Mouse (Mus musculus): ENCODE measurements around the gene Zfp791. TPM values are rescaled to one million over a fixed set of nuclear protein-coding genes. Genes with fewer than 3 reads are reported as not detected.

Zfp791 gene
- polyA plus RNA-seq, 1 experiment from 2014 or later = 1.9 TPM

GRCm38 (mm10) chr8:85065213-85065612, 57.7 kb downstream of the Zfp791 start:
- WGBS = 47% methylated on average over 2 of the region's 2 CpGs
- no peak for DNase-seq (ENCODE audit: low spot score)
- no peak overlapping the region for H3K27ac ChIP-seq (replicated peaks)

GRCm38 (mm10) chr8:85062603-85063002, 60.3 kb downstream of the Zfp791 start:
- peaks cover 17% of the 10 kb centered on the region for H3K4me1 ChIP-seq
- H3K36me3 ChIP-seq (replicated peaks) = peaks cover 47% of the 10 kb centered on the region
- no peaks in the 10 kb centered on the region for H3K9me3 ChIP-seq
- no peak for DNase-seq (ENCODE audit: low spot score)
- no peaks in the 10 kb centered on the region for H3K27me3 ChIP-seq (replicated peaks; ENCODE audit: low read depth, poor library complexity, severe bottlenecking)
- 92% methylated on average over 4 of the region's 4 CpGs for WGBS
- no peak overlapping the region for H3K4me3 ChIP-seq
- H3K27ac ChIP-seq (replicated peaks) = no peak overlapping the region

More at GRCm38 (mm10) chr8:85065213-85065612, 57.7 kb downstream of the Zfp791 start:
- peaks cover 46% of the 10 kb centered on the region for H3K36me3 ChIP-seq (replicated peaks)
- no peak overlapping the region for H3K4me3 ChIP-seq
- no peaks in the 10 kb centered on the region for H3K27me3 ChIP-seq (replicated peaks; ENCODE audit: low read depth, poor library complexity, severe bottlenecking)
- peaks cover 17% of the 10 kb centered on the region for H3K4me1 ChIP-seq
- H3K9me3 ChIP-seq = no peaks in the 10 kb centered on the region

GRCm38 (mm10) chr8:85059879-85060616, 62.8 kb downstream of the Zfp791 start, which contains the start of gene Fbxw9:
TSS of gene Fbxw9 (plus strand) at chr8:85060055.
- 1% methylated on average over 53 of the region's 53 CpGs for WGBS

More at GRCm38 (mm10) chr8:85059879-85060616, 62.8 kb downstream of the Zfp791 start, which contains the start of gene Fbxw9:
- no peaks in the 10 kb centered on the region for H3K27me3 ChIP-seq (replicated peaks; ENCODE audit: low read depth, poor library complexity, severe bottlenecking)
- peak within 1 kb of the TSS; percentile 63 for H3K27ac ChIP-seq (replicated peaks)
- peak within 1 kb of the TSS; percentile 89 for H3K4me3 ChIP-seq
- H3K4me1 ChIP-seq = peaks cover 23% of the 10 kb centered on the region
- peaks cover 49% of the 10 kb centered on the region for H3K36me3 ChIP-seq (replicated peaks)
- DNase-seq (ENCODE audit: low spot score) = peak; percentile 91
- no peaks in the 10 kb centered on the region for H3K9me3 ChIP-seq

Small RNA genes within 50 kb of the gene (microRNA-seq; reads per million reads assigned to microRNA genes)
- gene Gm23388 (15.6 reads per million, percentile 27 among the genes with 10 or more reads in this experiment), gene Mir7070 (2.7 reads per million)

Other genes with a start within 250 kb of the Zfp791 start
- 49.6 and 51.8 TPM in 2 replicates for gene Gcdh, start 229.2 kb downstream of the Zfp791 start, polyA plus RNA-seq (2016; fragmentation: Nextera tagmentation; extraction: Ambion mirVana)
- gene Klf1, start 221.2 kb downstream of the Zfp791 start, polyA plus RNA-seq (2016; fragmentation: Nextera tagmentation; extraction: Ambion mirVana) = 14.5 and 15.6 TPM in 2 replicates
- gene Dnase2a, start 214.5 kb downstream of the Zfp791 start, polyA plus RNA-seq (2016; fragmentation: Nextera tagmentation; extraction: Ambion mirVana) = 6.1 and 10.1 TPM in 2 replicates
- 2.3 and 3.4 TPM in 2 replicates for gene Mast1, start 185.7 kb downstream of the Zfp791 start, polyA plus RNA-seq (2016; fragmentation: Nextera tagmentation; extraction: Ambion mirVana)
- 0.36 and 0.91 TPM in 2 replicates for gene Rtbdn, start 176.1 kb downstream of the Zfp791 start, polyA plus RNA-seq (2016; fragmentation: Nextera tagmentation; extraction: Ambion mirVana)
- gene Gm49661, start 153.7 kb downstream of the Zfp791 start, polyA plus RNA-seq (2016; fragmentation: Nextera tagmentation; extraction: Ambion mirVana) = not detected in 2 replicates
- gene Prdx2, start 153.5 kb downstream of the Zfp791 start, polyA plus RNA-seq (2016; fragmentation: Nextera tagmentation; extraction: Ambion mirVana) = 1,193 and 1,272 TPM in 2 replicates
- gene Rnaseh2a, start 153.3 kb downstream of the Zfp791 start, polyA plus RNA-seq (2016; fragmentation: Nextera tagmentation; extraction: Ambion mirVana) = 147 and 148 TPM in 2 replicates
- gene Junb, start 144.4 kb downstream of the Zfp791 start, polyA plus RNA-seq (2016; fragmentation: Nextera tagmentation; extraction: Ambion mirVana) = 6.6 and 6.7 TPM in 2 replicates
- gene Hook2, start 132.5 kb downstream of the Zfp791 start, polyA plus RNA-seq (2016; fragmentation: Nextera tagmentation; extraction: Ambion mirVana) = 19.5 and 20.0 TPM in 2 replicates
- 0.08 TPM in 1 of 2 replicates, not detected in the other for gene Best2, start 108.6 kb downstream of the Zfp791 start, polyA plus RNA-seq (2016; fragmentation: Nextera tagmentation; extraction: Ambion mirVana)
- 157 TPM in 2 replicates for gene Asna1, start 97.8 kb downstream of the Zfp791 start, polyA plus RNA-seq (2016; fragmentation: Nextera tagmentation; extraction: Ambion mirVana)
- 154 and 157 TPM in 2 replicates for gene Trir, start 96.3 kb downstream of the Zfp791 start, polyA plus RNA-seq (2016; fragmentation: Nextera tagmentation; extraction: Ambion mirVana)
- 31.2 and 31.5 TPM in 2 replicates for gene Tnpo2, start 86.2 kb downstream of the Zfp791 start, polyA plus RNA-seq (2016; fragmentation: Nextera tagmentation; extraction: Ambion mirVana)
- 21.4 and 25.1 TPM in 2 replicates for gene Fbxw9, start 63.0 kb downstream of the Zfp791 start, polyA plus RNA-seq (2016; fragmentation: Nextera tagmentation; extraction: Ambion mirVana)
- gene Gm5741, start 55.1 kb downstream of the Zfp791 start, polyA plus RNA-seq (2016; fragmentation: Nextera tagmentation; extraction: Ambion mirVana) = not detected in 2 replicates
- gene Dhps, start 51.3 kb downstream of the Zfp791 start, polyA plus RNA-seq (2016; fragmentation: Nextera tagmentation; extraction: Ambion mirVana) = 70.5 and 74.5 TPM in 2 replicates
- gene Wdr83os, start 42.4 kb downstream of the Zfp791 start, polyA plus RNA-seq (2016; fragmentation: Nextera tagmentation; extraction: Ambion mirVana) = 126 and 127 TPM in 2 replicates
- 64.3 and 65.8 TPM in 2 replicates for gene Wdr83, start 41.8 kb downstream of the Zfp791 start, polyA plus RNA-seq (2016; fragmentation: Nextera tagmentation; extraction: Ambion mirVana)
- gene Man2b1, start 39.8 kb downstream of the Zfp791 start, polyA plus RNA-seq (2016; fragmentation: Nextera tagmentation; extraction: Ambion mirVana) = 26.1 and 27.2 TPM in 2 replicates
- gene Cks1brt, start 28.8 kb upstream of the Zfp791 start, polyA plus RNA-seq (2016; fragmentation: Nextera tagmentation; extraction: Ambion mirVana) = not detected in 2 replicates
- gene Olfr371, start 102.9 kb upstream of the Zfp791 start, polyA plus RNA-seq (2016; fragmentation: Nextera tagmentation; extraction: Ambion mirVana) = not detected in 2 replicates
- gene Orc6, start 176.5 kb upstream of the Zfp791 start, polyA plus RNA-seq (2016; fragmentation: Nextera tagmentation; extraction: Ambion mirVana) = 154 and 158 TPM in 2 replicates
- gene Vps35, start 176.7 kb upstream of the Zfp791 start, polyA plus RNA-seq (2016; fragmentation: Nextera tagmentation; extraction: Ambion mirVana) = 140 and 147 TPM in 2 replicates

All from embryonic facial prominence, embryonic 10.5 days (tissue).